Mouse (Mus musculus) hindbrain, embryonic 15.5 days (tissue): ENCODE measurements at regions not wholly inside any gene's neighbourhood (a gene's known extent, or its start where the extent isn't known, plus 50 kb on each side); places are given as distances from the start of the nearest gene placed in this dataset.
"Not testable (repeated sequence)": the region's sequence is repeated elsewhere in the genome, so short reads cannot be mapped to it uniquely, and the experiment has no call there.

Source experiments
- ATAC-seq: fragments of 200-750 bp; cut with Nextera tagmentation; 2 replicates; pipeline ENCODE4 v1.8.0; 2017; ENCODE audit warnings: low read depth, moderate number of reproducible peaks, moderate TSS enrichment; ENCODE audit not compliant: low FRiP score
- H3K27ac ChIP-seq: fragments of 300-500 bp; sonication (generic); replicated peaks from 2 replicates; pipeline ENCODE4 v1.5.1; 2015; ENCODE audit warnings: mild to moderate bottlenecking, inconsistent platforms
- H3K27me3 ChIP-seq: fragments of 300-500 bp; sonication (generic); 2 replicates; pipeline ENCODE4 v1.6.1; 2015; ENCODE audit warnings: control low read depth, inconsistent platforms
- H3K36me3 ChIP-seq: fragments of 300-500 bp; sonication (generic); 2 replicates; pipeline ENCODE4 v1.6.1; 2015; ENCODE audit warnings: control low read depth, inconsistent platforms
- H3K4me1 ChIP-seq: fragments of 300-500 bp; sonication (generic); replicated peaks from 2 replicates; pipeline ENCODE4 v1.6.1; 2015; ENCODE audit warnings: control low read depth, inconsistent platforms
- H3K4me2 ChIP-seq: fragments of 300-500 bp; sonication (generic); 2 replicates; pipeline ENCODE4 v1.6.1; 2015; ENCODE audit warnings: moderate library complexity, mild to moderate bottlenecking, inconsistent platforms
- H3K4me3 ChIP-seq: fragments of 300-500 bp; sonication (generic); 2 replicates; pipeline ENCODE4 v1.5.1; 2015; ENCODE audit warnings: mild to moderate bottlenecking, inconsistent platforms
- H3K9ac ChIP-seq: fragments of 300-500 bp; sonication (generic); 2 replicates; pipeline ENCODE4 v1.6.1; 2015; ENCODE audit warnings: inconsistent platforms
- H3K9me3 ChIP-seq: fragments of 300-500 bp; sonication (generic); 2 replicates; pipeline ENCODE4 v1.6.1; 2016; ENCODE audit warnings: control low read depth, inconsistent platforms
- WGBS: fragments of 180-500 bp; shearing (Covaris S2); methylation state at CpG from one replicate; pipeline ENCODE4 v1.1.7; 2015; 5-methylcytosine and 5-hydroxymethylcytosine counted together

GRCm38 (mm10) chr4:89621260-89621659 lies 58.0 kb upstream of the Dmrta1 start:
- H3K4me2 ChIP-seq, result no peak overlapping the region
- H3K36me3 ChIP-seq, result no peaks in the 10 kb centered on the region
- ATAC-seq, result no peak
- H3K4me3 ChIP-seq, result no peak overlapping the region
- H3K4me1 ChIP-seq, result no peaks in the 10 kb centered on the region
- WGBS, result 70% methylated on average over 7 of the region's 7 CpGs
- no peaks in the 10 kb centered on the region for H3K9me3 ChIP-seq
- no peak overlapping the region for H3K27ac ChIP-seq
- no peaks in the 10 kb centered on the region for H3K27me3 ChIP-seq
- H3K9ac ChIP-seq, result no peak overlapping the region

- Histone ChIP-seq H3K9ac (no peak overlapping the region), H3K27ac (no peak overlapping the region), H3K4me1 (no peaks in the 10 kb centered on the region), H3K4me2 (no peak overlapping the region), H3K36me3 (no peaks in the 10 kb centered on the region), H3K27me3 (no peaks in the 10 kb centered on the region), H3K4me3 (no peak overlapping the region), H3K9me3 (no peaks in the 10 kb centered on the region)
- no peak for ATAC-seq
- WGBS, result 54% methylated on average over 1 of the region's 1 CpGs
These were observed 74.5 kb upstream of the Dmrta1 start for GRCm38 (mm10) chr4:89604721-89605120.

GRCm38 (mm10) chr4:89575529-89575928 lies 103.7 kb upstream of the Dmrta1 start:
- no peaks in the 10 kb centered on the region for H3K36me3 ChIP-seq
- no peaks in the 10 kb centered on the region for H3K9me3 ChIP-seq
- no peaks in the 10 kb centered on the region for H3K27me3 ChIP-seq
- no peak overlapping the region for H3K27ac ChIP-seq
- 0 out of 2 replicates have a peak, but pooled peaks have one; percentile 56 for ATAC-seq
- 26% methylated on average over 10 of the region's 10 CpGs for WGBS
- no peak overlapping the region for H3K9ac ChIP-seq
- H3K4me3 ChIP-seq, result no peak overlapping the region
- no peak overlapping the region for H3K4me2 ChIP-seq
- H3K4me1 ChIP-seq, result no peaks in the 10 kb centered on the region

- H3K27ac ChIP-seq, result no peak overlapping the region
- ATAC-seq, result no peak
- H3K9me3 ChIP-seq, result no peaks in the 10 kb centered on the region
- H3K4me2 ChIP-seq, result no peak overlapping the region
- H3K4me1 ChIP-seq, result no peaks in the 10 kb centered on the region
- WGBS, result 71% methylated on average over 7 of the region's 7 CpGs
- H3K9ac ChIP-seq, result no peak overlapping the region
- H3K27me3 ChIP-seq, result no peaks in the 10 kb centered on the region
- H3K4me3 ChIP-seq, result no peak overlapping the region
- no peaks in the 10 kb centered on the region for H3K36me3 ChIP-seq
These were observed 124.3 kb upstream of the Dmrta1 start for GRCm38 (mm10) chr4:89554711-89555466.

GRCm38 (mm10) chr4:89552556-89552955 lies 126.7 kb upstream of the Dmrta1 start:
- Histone ChIP-seq H3K36me3 (no peaks in the 10 kb centered on the region), H3K4me2 (no peak overlapping the region), H3K9me3 (no peaks in the 10 kb centered on the region), H3K27ac (no peak overlapping the region), H3K4me3 (no peak overlapping the region), H3K4me1 (no peaks in the 10 kb centered on the region), H3K9ac (no peak overlapping the region), H3K27me3 (no peaks in the 10 kb centered on the region)
- WGBS, result 77% methylated on average over 6 of the region's 6 CpGs
- ATAC-seq, result no peak

- H3K36me3 ChIP-seq, result no peaks in the 10 kb centered on the region
- no peak overlapping the region for H3K4me3 ChIP-seq
- no peak overlapping the region for H3K4me2 ChIP-seq
- H3K27ac ChIP-seq, result no peak overlapping the region
- H3K4me1 ChIP-seq, result no peaks in the 10 kb centered on the region
- ATAC-seq, result no peak
- WGBS, result 95% methylated on average over 2 of the region's 2 CpGs
- H3K9me3 ChIP-seq, result no peaks in the 10 kb centered on the region
- no peaks in the 10 kb centered on the region for H3K27me3 ChIP-seq
- no peak overlapping the region for H3K9ac ChIP-seq
These were observed 128.7 kb upstream of the Dmrta1 start for GRCm38 (mm10) chr4:89550515-89550914.

GRCm38 (mm10) chr4:89532462-89532861 lies 146.8 kb upstream of the Dmrta1 start:
- Histone ChIP-seq H3K27ac (no peak overlapping the region), H3K9ac (no peak overlapping the region), H3K4me3 (no peak overlapping the region), H3K36me3 (no peaks in the 10 kb centered on the region), H3K27me3 (peaks cover 7% of the 10 kb centered on the region; the same call in 1 of the 2 replicates), H3K9me3 (no peaks in the 10 kb centered on the region), H3K4me2 (no peak overlapping the region), H3K4me1 (no peaks in the 10 kb centered on the region)
- WGBS, result 15% methylated on average over 4 of the region's 4 CpGs
- 0 out of 2 replicates have a peak, but pooled peaks have one; percentile 34 for ATAC-seq

GRCm38 (mm10) chr4:89530050-89530911 lies 149.0 kb upstream of the Dmrta1 start:
- ATAC-seq, result no peak
- H3K4me3 ChIP-seq, result no peak overlapping the region
- no peak overlapping the region for H3K9ac ChIP-seq
- no peak overlapping the region for H3K4me2 ChIP-seq
- WGBS, result 90% methylated on average over 5 of the region's 5 CpGs
- peaks cover 17% of the 10 kb centered on the region for H3K27me3 ChIP-seq
- H3K36me3 ChIP-seq, result no peaks in the 10 kb centered on the region
- no peaks in the 10 kb centered on the region for H3K4me1 ChIP-seq
- no peak overlapping the region for H3K27ac ChIP-seq
- no peaks in the 10 kb centered on the region for H3K9me3 ChIP-seq

- no peak overlapping the region for H3K4me2 ChIP-seq
- H3K9me3 ChIP-seq, result no peaks in the 10 kb centered on the region
- H3K27me3 ChIP-seq, result peaks cover 31% of the 10 kb centered on the region
- WGBS, result 79% methylated on average over 1 of the region's 1 CpGs
- H3K4me3 ChIP-seq, result no peak overlapping the region
- H3K9ac ChIP-seq, result no peak overlapping the region
- H3K27ac ChIP-seq, result no peak overlapping the region
- ATAC-seq, result no peak
- no peaks in the 10 kb centered on the region for H3K36me3 ChIP-seq
- peaks cover 4% of the 10 kb centered on the region; the same call in 1 of the 2 replicates for H3K4me1 ChIP-seq
These were observed 151.3 kb upstream of the Dmrta1 start for GRCm38 (mm10) chr4:89527966-89528365.

GRCm38 (mm10) chr4:89527326-89527725 lies 151.9 kb upstream of the Dmrta1 start:
- no peaks in the 10 kb centered on the region for H3K36me3 ChIP-seq
- H3K9me3 ChIP-seq, result no peaks in the 10 kb centered on the region
- H3K27ac ChIP-seq, result no peak overlapping the region
- H3K4me2 ChIP-seq, result no peak overlapping the region
- H3K9ac ChIP-seq, result no peak overlapping the region
- 68% methylated on average over 7 of the region's 7 CpGs for WGBS
- no peak overlapping the region for H3K4me3 ChIP-seq
- peaks cover 4% of the 10 kb centered on the region; the same call in 1 of the 2 replicates for H3K4me1 ChIP-seq
- ATAC-seq, result no peak
- H3K27me3 ChIP-seq, result peaks cover 35% of the 10 kb centered on the region

- H3K27me3 ChIP-seq, result peaks cover 41% of the 10 kb centered on the region
- WGBS, result 64% methylated on average over 4 of the region's 4 CpGs
- not testable (repeated sequence) for H3K36me3 ChIP-seq, H3K9me3 ChIP-seq, ATAC-seq, H3K27ac ChIP-seq, H3K9ac ChIP-seq, H3K4me1 ChIP-seq, H3K4me3 ChIP-seq, H3K4me2 ChIP-seq
These were observed 153.7 kb upstream of the Dmrta1 start for GRCm38 (mm10) chr4:89525525-89525924.
